Mouse (Mus musculus) gastrocnemius, postnatal 4 days (tissue): Measurements from ENCODE around the gene Zfr. TPM values are rescaled to one million over a fixed set of nuclear protein-coding genes. Genes with fewer than 3 reads are reported as not detected.

Experiments used
- DNase-seq, 2 experiments: peaks; one replicate each; pipeline ENCODE4 v3.0.0; 2021 to 2022; ENCODE audit warnings: low spot score in 2 of 2, mixed read lengths in 2 of 2
- long read RNA-seq, 2 experiments: library from polyadenylated mRNA; stranded (forward); transcript quantifications; one replicate each; pipeline ENCODE4 v2.0.0; 2021
- total RNA-seq, 2 experiments: library from RNA; stranded (reverse); gene quantifications; 2 replicates each; pipeline ENCODE4 v1.2.3; 2021

Gene Zfr
- 100 to 1,000 TPM; 117 to 127 TPM for total RNA-seq
- long read RNA-seq, experiment 1, full-length matches to known transcripts = 49 of 99 reads
- long read RNA-seq, experiment 1, partial matches to known transcripts = 28 of 99 reads
- long read RNA-seq, experiment 1, other reads (novel, unspliced or antisense) = 22 of 99 reads
- long read RNA-seq, experiment 2, full-length matches to known transcripts = 58 of 97 reads
- long read RNA-seq, experiment 2, partial matches to known transcripts = 22 of 97 reads
- long read RNA-seq, experiment 2, other reads (novel, unspliced or antisense) = 17 of 97 reads

GRCm38 (mm10) chr15:12117242-12118092 is at the start of gene Zfr:
Zfr (plus strand) TSS chr15:12117831.
- peak; percentile 90 to 94 for DNase-seq

GRCm38 (mm10) chr15:12067971-12068370 is 49.7 kb upstream of the Zfr start:
- DNase-seq = peak; percentile 48 to 77

- DNase-seq = no peak
Observed at GRCm38 (mm10) chr15:12068395-12069218, 49.0 kb upstream of the Zfr start.

GRCm38 (mm10) chr15:12072709-12073336 is 44.8 kb upstream of the Zfr start:
- no peak for DNase-seq

- no peak for DNase-seq
Observed at GRCm38 (mm10) chr15:12074426-12074825, 43.2 kb upstream of the Zfr start.

- no peak for DNase-seq
Observed at GRCm38 (mm10) chr15:12082344-12082743, 35.3 kb upstream of the Zfr start.

GRCm38 (mm10) chr15:12084164-12084563 is 33.5 kb upstream of the Zfr start:
- peak; percentile 33 to 70 for DNase-seq

- DNase-seq = peak; percentile 54 to 71
Observed at GRCm38 (mm10) chr15:12084859-12085258, 32.8 kb upstream of the Zfr start.

- DNase-seq = no peak
Observed at GRCm38 (mm10) chr15:12087634-12088033, 30.0 kb upstream of the Zfr start.

- no peak for DNase-seq
Observed at GRCm38 (mm10) chr15:12088091-12088490, 29.5 kb upstream of the Zfr start.

GRCm38 (mm10) chr15:12090087-12090486 is 27.5 kb upstream of the Zfr start:
- no peak for DNase-seq

- DNase-seq = no peak
Observed at GRCm38 (mm10) chr15:12090981-12091669, 26.5 kb upstream of the Zfr start.

- no peak for DNase-seq
Observed at GRCm38 (mm10) chr15:12091781-12092458, 25.7 kb upstream of the Zfr start.

GRCm38 (mm10) chr15:12093026-12093960 is 24.3 kb upstream of the Zfr start:
- no peak for DNase-seq

GRCm38 (mm10) chr15:12093961-12094566 is 23.6 kb upstream of the Zfr start:
- no peak for DNase-seq

GRCm38 (mm10) chr15:12096447-12096846 is 21.2 kb upstream of the Zfr start:
- no peak for DNase-seq

- no peak for DNase-seq
Observed at GRCm38 (mm10) chr15:12097344-12097743, 20.3 kb upstream of the Zfr start.

GRCm38 (mm10) chr15:12100912-12101311 is 16.7 kb upstream of the Zfr start:
- no peak for DNase-seq
